Mouse (Mus musculus) erythroblast, embryonic 14.5 days (primary cell): ENCODE results near the gene Tfb2m.

ENCODE experiments used
- GATA1 ChIP-seq: IDR thresholded peaks from 2 replicates; pipeline ENCODE4 v1.6.1; 2012; ENCODE audit warnings: low read length, inconsistent platforms, mixed read lengths
- TAL1 ChIP-seq: IDR thresholded peaks from 3 replicates; pipeline ENCODE4 v1.6.1; 2012; ENCODE audit warnings: low read length, inconsistent platforms, mixed read lengths

GRCm38 (mm10) chr1:179580200-179580599 is 34.1 kb upstream of the Tfb2m start:
- TF ChIP-seq TAL1 (no peak), GATA1 (no peak)
